Mouse (Mus musculus): ENCODE results near the gene D1Ertd622e.

D1Ertd622e gene

DNA sequence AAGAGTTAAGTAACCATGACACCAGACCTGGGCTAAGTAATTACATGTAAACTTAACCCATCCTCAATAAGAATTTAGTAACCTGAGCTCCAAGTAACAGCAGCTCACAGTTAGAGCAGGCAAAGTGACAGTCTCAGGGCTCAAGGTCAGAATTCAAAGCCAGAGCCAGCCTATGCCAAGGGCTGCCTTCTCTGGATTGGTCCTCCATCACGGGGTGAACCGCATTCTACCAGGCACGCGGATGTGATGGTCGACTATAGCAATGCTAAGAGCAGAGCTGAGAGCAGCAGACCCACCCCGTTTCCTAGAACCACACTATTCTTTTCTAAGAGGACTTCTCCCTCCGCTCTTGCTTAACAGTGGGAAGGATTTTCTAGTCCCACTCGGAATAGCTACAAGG, 27.8 kb downstream of the D1Ertd622e start:
- no peak for DNase-seq (ENCODE audit: low spot score in 2 of 2)

DNA sequence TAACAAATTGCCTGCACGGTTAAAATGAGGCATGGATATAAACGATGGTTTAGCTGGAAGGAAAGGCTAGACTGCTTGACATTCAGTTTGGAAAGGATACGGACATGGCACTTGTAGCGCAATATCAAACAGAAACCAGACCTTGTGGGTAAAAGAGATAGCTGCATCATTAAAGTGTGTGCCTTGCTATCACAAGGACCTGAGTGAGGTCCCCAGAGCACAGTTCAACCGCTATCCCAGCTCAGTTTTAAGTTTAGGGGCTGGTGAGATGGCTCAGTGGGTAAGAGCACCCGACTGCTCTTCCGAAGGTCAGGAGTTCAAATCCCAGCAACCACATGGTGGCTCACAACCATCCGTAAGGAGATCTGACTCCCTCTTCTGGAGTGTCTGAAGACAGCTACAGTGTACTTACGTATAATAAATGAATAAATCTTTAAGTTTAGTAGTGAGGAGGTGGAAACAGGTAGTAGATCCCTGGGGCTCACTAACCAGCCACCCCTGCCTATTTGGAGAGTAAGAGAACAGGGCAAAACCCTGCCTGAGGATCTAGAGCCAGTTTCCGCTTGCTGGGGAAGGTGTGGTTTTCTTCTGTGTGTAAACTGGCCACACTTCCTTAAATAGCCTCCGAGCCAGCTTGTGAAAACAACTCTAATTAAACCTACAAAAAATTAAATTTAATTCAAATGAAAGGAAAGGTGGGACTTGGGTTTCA, 29.2 kb downstream of the D1Ertd622e start:
- DNase-seq (ENCODE audit: low spot score in 2 of 2), result no peak

DNA sequence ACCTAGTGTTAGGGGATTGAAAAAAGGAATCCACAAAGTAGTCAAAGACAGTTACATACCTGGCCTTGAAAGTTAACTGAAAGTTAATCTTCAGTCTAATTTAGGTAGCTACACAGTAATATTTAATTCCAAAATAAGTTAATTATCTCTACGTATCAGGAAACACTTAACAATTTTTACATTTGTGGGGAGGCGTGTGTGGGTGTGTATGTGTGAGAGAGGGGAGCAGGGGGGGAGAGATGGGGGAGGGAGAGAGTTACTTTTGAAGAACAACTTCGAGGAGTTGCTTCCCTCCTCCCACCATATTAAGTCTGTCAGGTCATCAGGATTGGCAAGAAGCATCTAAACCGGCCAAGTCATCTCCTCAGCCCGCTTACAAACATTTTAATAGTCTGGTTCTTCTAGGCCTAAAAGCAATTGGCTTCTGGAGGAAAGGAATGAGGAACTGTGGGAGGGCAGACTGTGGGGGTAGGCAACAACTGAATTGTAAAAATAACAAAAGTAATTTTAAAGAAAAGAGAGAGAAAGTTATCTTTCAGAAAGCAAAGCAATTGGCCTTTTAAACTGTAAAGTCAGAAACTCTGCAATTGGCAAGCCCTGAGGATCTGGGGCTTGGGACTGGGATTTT, 29.9 kb downstream of the D1Ertd622e start:
- DNase-seq (ENCODE audit: low spot score in 2 of 2), result no peak

DNA sequence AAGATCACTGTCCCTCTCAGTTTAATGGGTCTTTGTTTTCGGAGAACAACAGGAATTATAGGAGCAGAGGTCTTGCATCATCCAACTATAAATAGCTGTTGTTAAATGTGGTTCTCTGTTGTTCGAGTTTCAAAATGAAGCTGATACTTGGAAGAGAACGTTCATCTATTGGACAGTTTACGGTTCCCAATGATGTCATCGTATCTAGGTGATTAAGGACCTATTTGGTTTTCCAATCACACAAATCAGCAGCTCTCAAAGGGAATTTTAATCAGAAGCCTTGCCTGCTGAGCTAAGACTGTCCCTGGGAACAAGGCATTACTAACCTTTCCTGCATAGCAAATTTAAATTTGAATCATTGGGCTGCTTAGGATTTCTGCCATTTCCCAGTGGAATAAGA, 31.7 kb downstream of the D1Ertd622e start:
- DNase-seq (ENCODE audit: low spot score in 2 of 2), result no peak

DNA sequence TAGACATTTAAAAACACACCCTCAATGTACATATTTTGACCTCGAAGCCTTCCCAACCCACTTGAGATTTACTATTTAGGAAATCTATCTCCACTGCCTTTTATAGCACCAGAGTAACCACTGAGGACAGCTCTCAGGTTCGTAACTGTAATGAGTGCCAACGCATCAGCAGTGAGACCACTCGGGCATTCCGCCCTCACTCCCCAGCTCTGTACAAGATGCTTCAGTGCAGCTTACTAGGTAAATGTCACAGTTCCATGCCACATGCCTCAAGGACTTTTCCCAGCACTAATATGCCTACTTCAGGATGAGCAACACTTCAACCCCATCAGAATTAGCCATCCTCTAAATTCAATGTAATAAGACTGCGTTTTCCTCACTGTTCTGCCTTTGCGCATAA, 33.0 kb downstream of the D1Ertd622e start:
- DNase-seq (ENCODE audit: low spot score in 2 of 2), result no peak

DNA sequence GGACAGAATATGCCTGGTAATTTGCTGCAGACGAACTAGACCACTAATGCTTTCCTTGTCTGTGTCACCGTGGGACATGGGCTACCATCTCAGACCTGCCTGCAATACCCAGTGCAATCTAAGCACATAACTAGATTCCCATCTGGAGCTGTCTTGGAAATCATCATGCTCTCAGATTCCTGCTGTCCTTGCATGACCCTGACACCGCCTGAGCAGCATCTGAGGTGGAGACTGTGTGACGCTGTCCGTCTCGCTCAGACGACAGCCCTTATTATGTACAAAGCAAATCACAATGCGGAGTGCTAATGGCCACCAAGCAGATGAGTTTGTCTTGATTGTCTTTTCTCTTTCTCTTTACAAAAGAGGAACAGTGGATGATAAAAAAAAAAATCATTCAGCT, 33.9 kb downstream of the D1Ertd622e start:
- DNase-seq (ENCODE audit: low spot score in 2 of 2), result no peak

DNA sequence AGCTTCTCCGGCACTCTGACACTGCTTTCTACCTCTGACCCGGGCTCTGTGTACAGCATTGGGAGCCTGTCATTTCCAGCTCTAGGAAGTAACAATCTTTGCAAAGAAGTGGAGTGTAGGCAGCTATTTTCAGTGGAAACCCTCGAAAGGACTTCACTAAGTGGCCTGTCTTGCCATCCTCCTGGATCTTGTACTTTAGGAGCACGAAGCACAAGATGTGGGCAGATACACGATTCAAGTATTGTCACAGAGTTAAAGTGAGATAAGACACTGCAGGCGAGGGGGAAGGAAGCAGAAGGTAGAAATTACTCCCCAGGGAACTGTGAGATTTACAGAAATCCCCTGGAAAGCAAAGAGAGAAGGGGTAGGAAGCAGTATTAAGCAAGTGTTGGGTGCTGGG, 36.4 kb downstream of the D1Ertd622e start:
- DNase-seq (ENCODE audit: low spot score in 2 of 2), result no peak

DNA sequence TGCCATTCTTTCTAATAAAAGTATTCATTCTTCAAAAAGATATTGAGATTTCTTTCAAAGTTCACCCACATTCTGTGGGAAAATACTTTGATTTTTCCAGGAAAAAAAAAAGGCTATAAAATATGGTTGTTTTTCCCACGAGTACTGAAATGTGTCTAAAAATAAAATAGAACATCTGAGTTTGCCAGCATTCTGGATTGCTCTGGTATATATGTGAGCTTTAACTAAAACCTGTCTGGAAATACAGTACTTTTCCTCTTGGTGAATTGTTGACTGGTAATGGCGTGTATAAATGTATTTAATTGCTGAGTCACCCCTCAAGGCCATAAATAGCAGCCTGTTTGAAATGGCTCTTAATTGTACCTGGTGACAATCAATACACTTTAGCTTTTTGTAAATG, 37.5 kb downstream of the D1Ertd622e start:
- DNase-seq (ENCODE audit: low spot score in 2 of 2), result no peak

DNA sequence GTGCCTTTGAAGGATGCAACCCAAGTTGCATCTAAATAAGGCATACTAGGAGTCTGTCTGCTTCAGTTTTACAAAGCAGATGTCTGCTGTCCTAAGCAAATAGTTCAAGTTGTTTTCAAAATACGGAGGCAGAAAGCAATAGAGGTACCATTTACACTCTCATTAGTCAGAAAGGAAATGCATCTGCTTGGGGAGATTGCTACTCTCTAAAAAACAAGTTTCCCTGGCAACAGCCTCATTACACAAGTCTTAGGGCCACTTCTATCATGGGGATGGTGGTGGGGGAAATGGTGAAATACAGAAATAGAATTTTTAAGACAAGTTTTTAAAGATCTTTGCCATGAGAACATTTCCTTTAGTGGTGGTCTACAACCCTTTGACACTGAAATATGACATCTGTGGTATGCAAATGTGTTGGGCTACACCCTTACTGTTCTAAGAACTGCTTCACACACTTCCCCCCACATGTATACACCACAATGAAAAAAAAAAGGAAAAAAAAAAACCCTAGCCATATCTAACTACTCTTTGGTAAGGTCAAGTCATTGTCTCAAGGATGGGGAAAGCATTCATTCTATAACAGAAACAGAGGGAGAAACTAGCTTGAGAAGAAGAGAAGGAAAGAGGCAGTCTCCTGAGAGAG, 38.5 kb downstream of the D1Ertd622e start:
- DNase-seq (ENCODE audit: low spot score in 2 of 2), result no peak

DNA sequence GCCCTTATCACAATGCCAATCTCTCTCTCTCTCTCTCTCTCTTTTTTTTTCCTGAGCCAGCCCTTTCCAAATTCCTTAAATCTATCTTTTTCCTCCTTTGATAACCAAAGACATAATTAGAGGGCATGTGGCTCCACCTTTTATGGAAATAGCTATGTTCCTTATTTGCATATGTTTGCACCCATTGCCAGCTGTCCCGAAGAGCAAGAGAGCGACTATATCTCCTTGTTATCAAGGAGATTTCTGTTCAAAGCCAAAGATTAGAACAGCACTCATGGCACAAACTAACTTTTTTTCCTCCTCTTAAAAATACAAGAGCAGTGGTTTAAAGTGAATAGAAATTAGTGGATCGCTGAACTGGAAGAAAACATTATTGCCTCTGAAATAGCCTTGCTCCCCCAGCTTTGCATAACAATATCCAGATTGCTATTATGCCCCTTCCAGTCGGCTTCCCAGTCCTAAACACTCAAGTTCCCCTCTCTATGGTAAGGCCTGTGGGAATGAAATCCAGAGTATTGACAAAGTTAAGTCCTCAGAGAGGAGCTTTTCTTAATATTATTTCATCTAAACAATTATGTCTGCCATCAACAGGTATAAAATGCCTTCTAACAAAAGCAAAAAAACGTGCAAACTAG, 39.2 kb downstream of the D1Ertd622e start:
- no peak for DNase-seq (ENCODE audit: low spot score in 2 of 2)

DNA sequence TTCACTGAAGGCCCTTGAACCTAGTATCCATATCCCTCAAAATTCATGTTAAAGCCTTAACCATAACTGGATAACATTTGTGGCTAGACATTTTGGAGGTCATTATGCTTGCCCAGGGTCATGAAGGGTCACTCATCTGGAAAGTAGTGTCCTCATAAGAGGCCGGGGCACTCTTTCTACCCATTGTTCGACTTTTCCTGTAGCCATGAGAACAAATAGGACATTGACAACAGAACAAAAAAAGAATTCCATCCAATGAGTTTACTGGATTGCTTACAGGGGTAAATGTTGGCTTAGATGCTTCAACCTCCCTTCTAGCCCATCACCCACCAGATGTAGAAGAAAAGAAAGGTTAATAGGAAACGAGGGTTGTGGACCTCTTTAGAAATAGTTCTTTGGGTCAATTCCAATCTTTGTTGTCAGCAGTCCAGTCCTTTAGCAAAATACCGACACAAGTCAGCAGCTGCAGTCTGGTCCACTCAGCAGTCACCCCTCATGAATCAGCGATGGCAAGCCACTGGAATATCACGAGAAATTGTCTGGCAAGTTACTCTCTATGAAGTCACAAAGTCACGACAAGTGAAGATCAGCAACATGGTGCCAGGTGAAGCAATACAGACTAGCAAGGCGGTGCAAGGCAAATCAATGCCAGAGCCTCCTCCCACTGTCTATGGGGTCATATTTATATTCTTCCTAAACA, 42.1 kb downstream of the D1Ertd622e start:
- no peak for DNase-seq (ENCODE audit: low spot score in 2 of 2)

DNA sequence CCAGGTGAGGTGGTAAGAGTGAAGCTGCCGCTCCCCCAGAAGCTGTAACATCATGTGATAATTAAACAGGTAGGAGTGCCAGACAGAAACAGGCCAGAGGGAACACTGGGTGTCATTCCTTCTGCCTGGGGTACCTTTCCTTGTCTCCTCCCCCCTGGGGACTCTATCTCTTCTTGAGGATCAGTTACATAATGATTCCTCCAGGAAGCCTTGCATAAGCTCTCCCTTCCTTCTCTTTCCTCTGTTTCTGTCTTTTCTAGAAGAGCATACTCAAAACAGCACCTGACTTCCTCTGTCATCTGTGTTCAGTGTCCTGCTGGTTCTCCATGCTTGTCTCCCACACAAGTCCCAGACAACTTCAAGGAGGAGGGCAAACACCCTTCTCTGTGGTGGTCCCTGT, 46.3 kb downstream of the D1Ertd622e start:
- no peak for DNase-seq (ENCODE audit: low spot score in 2 of 2)

DNA sequence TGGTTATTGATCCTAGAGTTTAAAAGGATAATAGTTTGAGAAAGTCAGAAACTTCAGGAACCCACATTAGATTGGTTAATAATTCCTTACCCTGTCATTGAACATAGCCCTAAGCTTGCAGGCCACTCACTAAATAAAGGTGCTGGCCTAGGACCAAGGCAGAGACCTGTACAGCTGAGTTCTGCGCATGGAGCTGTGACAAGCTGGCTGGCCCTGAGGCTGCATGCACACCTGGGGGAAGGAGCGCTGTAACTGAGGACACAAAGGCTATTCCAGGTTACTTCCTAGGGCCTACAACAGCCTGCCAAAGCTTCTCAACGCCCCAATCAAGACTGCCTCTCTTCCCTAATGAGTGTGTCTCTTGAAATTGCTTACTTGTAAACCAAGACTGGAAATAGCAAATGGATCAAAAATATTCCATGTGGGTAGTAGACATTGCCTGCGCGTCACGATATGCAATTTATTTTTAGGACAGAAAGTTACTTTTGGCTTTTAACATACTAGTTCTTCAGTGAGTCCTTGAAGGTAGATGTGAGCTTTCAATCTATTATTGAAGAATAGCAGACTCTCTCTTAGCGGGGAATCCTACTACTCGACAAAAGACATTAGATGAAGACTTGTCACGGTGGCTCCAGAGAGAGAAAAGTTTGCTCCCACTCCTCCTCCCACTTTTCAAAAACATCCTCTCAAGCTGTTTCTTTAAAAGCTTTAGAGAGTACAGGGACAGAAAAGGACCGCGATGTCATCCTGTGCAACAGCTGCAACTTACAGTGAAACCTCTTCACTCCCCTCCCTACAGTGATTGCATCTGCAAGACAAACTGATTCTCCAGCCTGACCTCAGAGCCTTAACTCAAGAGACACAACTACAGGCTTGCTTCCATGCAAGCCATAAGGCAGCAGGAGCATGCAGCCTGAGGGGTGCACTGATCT, 47.1 kb downstream of the D1Ertd622e start:
- no peak for DNase-seq (ENCODE audit: low spot score in 2 of 2)

DNA sequence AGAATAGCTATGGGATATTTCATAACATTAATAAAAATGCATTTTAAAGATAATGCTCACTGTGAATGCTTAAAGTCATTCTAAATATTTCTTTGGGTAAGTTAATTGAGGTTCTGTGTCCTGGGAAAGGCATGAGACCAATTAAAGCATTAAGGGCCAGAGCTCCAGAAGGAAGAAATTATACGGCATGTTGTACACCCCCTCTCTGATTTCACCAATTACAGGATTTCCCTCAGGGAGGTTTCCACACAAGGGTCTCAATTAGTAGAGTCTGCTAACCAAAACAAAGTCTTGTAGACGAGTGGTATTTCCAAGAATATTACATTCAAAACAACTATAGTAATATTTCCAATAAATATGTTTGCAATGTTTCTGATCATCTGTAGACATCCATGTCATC, 50.1 kb downstream of the D1Ertd622e start:
- no peak for DNase-seq (ENCODE audit: low spot score in 2 of 2)

DNA sequence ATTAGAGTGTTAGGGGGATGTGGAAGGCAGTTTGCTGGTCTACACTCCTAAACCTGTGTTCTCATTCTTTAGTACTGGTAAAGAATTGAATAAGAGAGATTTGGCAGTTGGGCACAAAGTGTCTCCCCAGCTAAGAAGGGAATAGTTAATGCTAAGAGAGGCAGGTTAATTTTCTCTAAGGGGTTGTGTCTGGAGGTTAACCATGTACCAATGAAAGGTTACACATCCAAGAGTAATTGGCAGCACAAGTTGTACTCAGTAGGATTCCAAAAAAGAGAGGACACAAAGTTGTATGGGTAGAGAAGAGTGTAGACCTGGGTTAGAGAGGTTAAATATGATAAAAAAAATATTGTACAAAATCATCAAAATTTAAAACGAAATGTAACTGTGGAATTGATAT, 58.5 kb downstream of the D1Ertd622e start:
- DNase-seq (ENCODE audit: low spot score in 2 of 2), result no peak

DNA sequence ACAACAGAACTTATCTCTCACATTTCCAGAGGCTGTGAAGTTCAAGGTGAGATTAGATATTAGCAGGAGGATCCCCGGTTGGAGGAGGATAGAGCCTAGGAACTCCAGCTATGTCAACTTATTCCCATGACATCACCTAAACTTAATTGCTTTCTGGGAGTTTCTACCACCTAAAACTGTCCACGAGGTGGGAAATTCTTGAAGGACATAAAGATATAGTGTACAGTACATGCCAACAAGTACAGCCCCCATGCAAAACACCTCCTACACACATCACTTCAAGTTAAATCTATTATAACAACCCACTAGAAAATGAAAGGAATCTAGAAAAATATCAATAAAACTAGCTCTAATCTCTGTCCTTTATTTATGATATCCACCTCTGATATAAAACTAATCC, 61.5 kb downstream of the D1Ertd622e start:
- DNase-seq (ENCODE audit: low spot score in 2 of 2), result no peak

DNA sequence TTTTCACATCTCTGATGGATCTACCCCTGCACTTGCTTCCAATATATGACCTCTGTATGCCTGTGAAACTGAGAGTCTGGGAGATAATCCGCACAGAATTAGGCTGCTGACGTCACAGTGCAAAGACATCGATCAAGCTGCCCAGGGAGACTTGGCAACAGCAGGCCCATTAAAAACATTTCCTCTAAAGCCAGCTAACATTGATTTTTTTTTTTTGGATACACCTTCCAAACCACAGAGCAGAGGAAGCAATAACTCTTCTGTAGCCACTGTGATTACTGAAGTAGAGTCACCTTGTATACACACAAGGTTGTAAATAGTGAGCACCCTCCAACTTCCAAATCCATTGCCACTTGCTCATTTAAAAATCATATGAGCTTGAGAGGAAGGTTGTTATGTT, 62.8 kb downstream of the D1Ertd622e start:
- no peak for DNase-seq (ENCODE audit: low spot score in 2 of 2)

DNA sequence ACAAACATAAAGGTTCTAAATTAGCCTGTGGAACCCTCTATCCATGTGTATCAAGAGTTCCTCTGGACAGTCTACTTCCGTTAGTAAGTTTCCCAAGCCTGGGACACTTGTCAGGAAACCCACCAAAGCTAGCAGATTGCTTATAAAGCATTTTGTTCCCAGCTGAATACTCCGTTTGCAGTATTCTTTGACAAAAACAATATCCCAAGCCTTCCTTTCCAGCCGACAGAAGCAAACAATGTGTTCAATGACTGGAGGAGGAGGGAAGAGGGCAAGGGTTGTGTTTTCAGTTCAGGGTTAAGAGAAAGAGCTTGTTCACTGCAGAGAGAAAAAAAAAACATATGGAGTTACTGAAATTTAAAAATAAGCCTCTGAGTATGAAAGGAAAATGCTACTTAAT, 73.3 kb downstream of the D1Ertd622e start:
- no peak for DNase-seq (ENCODE audit: low spot score in 2 of 2)

DNA sequence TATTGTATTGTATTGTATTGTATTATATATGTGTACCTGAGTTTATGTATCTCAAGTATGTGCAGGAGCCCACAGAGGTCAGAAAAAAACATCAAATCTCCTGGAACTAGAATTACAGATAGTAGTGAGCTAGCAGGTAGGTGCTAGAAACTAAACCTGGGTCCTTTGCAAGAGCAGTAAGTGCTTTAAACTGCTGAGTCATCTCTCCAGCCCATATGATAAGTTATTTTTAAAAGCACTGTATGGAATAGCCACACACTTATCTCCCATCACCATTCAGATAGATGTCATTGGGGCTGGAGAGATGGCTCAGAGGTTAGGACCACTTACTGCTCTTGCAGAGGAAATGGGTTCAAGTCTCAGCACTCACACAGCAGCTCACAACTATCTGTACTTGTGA, 76.8 kb downstream of the D1Ertd622e start:
- DNase-seq (ENCODE audit: low spot score in 2 of 2), result no peak

DNA sequence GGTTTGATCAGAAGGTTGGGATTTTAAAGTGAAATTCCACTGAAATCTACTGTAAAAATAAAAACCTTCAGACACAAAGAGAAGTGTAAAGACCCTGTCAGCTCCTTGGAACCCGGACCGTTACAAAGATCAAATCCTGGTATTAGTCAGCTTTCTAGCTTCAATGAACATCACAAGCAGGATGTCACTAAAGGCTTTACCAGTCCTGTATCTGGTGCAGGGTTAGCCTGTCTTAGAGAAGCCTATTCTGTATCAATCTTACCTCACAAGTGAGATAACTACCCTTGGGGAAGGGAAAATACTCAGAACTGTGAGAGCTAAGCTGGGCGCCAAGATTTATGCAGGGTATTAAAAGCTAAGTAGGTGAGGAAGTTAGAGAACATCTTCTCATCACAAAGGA, 77.7 kb downstream of the D1Ertd622e start:
- DNase-seq (ENCODE audit: low spot score in 2 of 2), result no peak

DNA sequence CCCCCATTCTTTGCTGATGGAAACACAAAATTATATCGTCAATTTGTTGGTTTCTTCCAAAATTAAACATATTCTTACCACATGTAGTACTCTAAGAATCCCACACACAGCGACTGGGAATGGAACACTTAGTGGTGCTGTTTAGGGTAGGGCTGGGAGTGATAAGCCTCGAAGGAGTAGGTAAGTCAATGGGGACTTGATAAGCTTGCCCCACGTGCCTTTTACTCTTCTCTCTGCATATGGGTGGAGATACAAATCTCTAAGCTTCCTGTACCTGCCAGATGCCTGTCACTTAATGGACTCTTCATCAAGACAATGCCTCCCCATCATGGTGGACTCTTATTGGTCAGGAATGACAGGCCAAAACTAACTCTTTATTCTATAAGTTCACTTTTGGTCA, 78.8 kb downstream of the D1Ertd622e start:
- DNase-seq (ENCODE audit: low spot score in 2 of 2), result no peak
